Mouse (Mus musculus) splenic B cell, adult 2 months (primary cell): ENCODE data around the gene Lpp.

Experiments used
- DNase-seq: peaks from one replicate; pipeline ENCODE4 v3.0.0-alpha.2; 2011; ENCODE audit warnings: low read depth, low spot score
- H3K27me3 ChIP-seq: 2 replicates; pipeline ENCODE4 v1.6.1; 2012; ENCODE audit warnings: mild to moderate bottlenecking, low read length, moderate library complexity, mixed read lengths; ENCODE audit not compliant: control insufficient read depth, poor library complexity, insufficient read depth, severe bottlenecking
- H3K36me3 ChIP-seq: 2 replicates; pipeline ENCODE4 v1.6.1; 2012; ENCODE audit warnings: mild to moderate bottlenecking, low read length, moderate library complexity, mixed read lengths; ENCODE audit not compliant: control insufficient read depth, poor library complexity, insufficient read depth, severe bottlenecking

The Lpp gene

GRCm38 (mm10) chr16:24420603-24421120, 27.4 kb downstream of the Lpp start:
- no peaks in the 10 kb centered on the region for H3K36me3 ChIP-seq
- no peak for DNase-seq
- H3K27me3 ChIP-seq: no peaks in the 10 kb centered on the region

GRCm38 (mm10) chr16:24421687-24422418, 28.5 kb downstream of the Lpp start:
- no peak for DNase-seq
- Histone ChIP-seq H3K27me3 (no peaks in the 10 kb centered on the region), H3K36me3 (no peaks in the 10 kb centered on the region)

DNA sequence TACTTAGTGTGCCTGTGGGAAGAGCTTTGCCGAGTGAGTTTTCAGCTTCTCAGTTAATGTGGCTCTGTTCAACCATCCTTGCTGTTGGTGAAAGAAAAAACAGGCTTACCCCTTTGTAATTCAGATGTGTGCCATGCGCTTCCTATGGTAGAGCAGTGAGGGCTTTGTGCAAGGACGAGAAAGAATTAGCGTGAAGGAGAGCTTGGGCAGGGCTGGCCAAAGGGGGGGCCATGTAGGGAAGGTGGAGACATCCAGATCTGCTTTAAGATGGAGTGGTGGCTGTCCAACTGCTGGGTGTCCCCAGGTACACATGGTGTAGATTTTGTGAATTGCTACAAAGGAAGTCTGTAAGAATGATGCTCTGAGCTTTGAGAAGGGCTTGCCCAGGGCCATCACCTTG, 29.9 kb downstream of the Lpp start:
- DNase-seq: no peak
- Histone ChIP-seq H3K36me3 (no peaks in the 10 kb centered on the region), H3K27me3 (no peaks in the 10 kb centered on the region)

- DNase-seq: no peak
- H3K27me3 ChIP-seq: no peaks in the 10 kb centered on the region
- no peaks in the 10 kb centered on the region for H3K36me3 ChIP-seq
These were observed 30.4 kb downstream of the Lpp start for GRCm38 (mm10) chr16:24423751-24424150.

GRCm38 (mm10) chr16:24424356-24424977, 31.2 kb downstream of the Lpp start:
- DNase-seq: no peak
- Histone ChIP-seq H3K27me3 (no peaks in the 10 kb centered on the region), H3K36me3 (no peaks in the 10 kb centered on the region)

DNA sequence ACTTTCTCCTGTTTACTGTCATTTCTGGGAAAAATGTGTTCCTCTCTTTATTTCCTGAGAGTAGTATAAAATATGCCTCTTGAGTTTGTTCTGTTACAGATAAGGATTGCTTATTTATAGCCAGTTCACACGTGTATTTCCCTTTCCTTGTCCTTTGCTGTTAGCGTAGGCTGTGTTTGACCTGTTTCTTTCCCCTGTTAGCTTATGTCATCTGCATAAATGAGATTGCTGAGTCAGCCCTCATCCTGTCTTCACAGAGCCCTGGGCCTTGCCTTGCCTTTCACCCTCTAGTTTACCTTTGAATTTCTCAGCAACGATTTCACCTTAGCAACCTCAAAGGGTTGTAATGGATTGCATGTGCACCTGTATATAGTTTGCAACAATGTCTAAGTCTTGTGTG, 32.5 kb downstream of the Lpp start:
- H3K36me3 ChIP-seq: no peaks in the 10 kb centered on the region
- no peaks in the 10 kb centered on the region for H3K27me3 ChIP-seq
- no peak for DNase-seq

- Histone ChIP-seq H3K36me3 (no peaks in the 10 kb centered on the region), H3K27me3 (no peaks in the 10 kb centered on the region)
- DNase-seq: no peak
These were observed 34.3 kb downstream of the Lpp start for GRCm38 (mm10) chr16:24427606-24428005.

DNA sequence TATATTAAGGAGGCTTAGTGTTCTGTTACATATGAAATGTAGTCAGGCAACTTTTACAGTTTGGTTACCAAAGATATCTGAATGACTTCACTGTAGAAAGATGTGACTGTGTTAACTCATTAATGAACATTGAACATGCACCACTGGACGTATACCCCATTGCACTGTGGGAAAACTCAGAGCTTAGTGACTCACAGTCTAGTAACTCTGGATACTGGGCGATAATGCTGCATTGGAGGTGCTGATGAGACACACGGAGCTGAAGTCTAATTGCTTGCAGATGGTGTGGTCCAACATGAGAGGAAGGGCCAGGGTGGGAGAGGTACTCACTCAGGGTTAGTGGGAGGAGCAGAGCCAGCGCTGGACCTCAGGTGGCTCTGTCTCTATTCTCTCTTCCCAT, 34.7 kb downstream of the Lpp start:
- Histone ChIP-seq H3K27me3 (no peaks in the 10 kb centered on the region), H3K36me3 (no peaks in the 10 kb centered on the region)
- DNase-seq: no peak

DNA sequence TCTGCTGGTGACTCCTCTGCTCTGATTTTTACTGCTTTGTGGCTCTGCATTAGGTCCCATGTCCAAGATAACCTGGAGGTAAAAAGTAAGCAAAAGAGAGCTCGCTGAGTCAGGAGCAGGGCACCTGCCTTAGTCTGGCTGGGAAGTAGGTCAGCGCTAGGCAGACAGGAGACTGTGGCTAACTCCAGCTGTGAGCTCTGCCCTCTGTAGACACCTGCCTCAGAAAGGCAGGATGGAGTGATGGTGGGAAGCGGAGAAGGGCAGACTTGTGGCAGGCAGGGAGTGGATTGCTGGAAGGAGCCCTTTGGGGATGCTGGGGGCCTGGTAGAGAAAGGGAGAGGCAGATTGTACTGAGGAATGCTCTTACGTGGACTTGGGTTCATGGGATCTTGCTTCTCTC, 35.4 kb downstream of the Lpp start:
- Histone ChIP-seq H3K27me3 (no peaks in the 10 kb centered on the region), H3K36me3 (no peaks in the 10 kb centered on the region)
- no peak for DNase-seq

GRCm38 (mm10) chr16:24429691-24430090, 36.4 kb downstream of the Lpp start:
- no peak for DNase-seq
- Histone ChIP-seq H3K27me3 (no peaks in the 10 kb centered on the region), H3K36me3 (no peaks in the 10 kb centered on the region)

GRCm38 (mm10) chr16:24431808-24432207, 38.5 kb downstream of the Lpp start:
- Histone ChIP-seq H3K27me3 (no peaks in the 10 kb centered on the region), H3K36me3 (no peaks in the 10 kb centered on the region)
- DNase-seq: no peak

DNA sequence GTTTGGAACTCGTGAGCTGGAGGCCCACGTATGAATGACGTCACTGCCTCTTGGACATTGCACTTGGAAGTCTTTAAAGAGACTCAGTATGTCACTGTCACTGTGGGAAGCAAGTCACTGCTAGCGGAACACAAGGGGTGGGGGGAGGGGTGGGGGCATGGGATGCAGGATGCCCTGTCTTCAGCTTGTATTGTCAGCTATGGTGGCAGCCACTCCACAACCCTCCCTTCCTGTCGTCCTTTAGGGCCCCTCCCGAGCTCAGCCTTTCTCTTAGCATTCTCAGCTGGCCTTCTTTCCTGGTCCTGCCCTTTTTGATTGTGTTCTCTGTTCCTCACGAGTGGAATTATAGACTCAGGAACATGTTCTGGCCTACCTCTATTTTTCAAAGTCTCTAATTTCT, 40.3 kb downstream of the Lpp start:
- no peak for DNase-seq
- Histone ChIP-seq H3K36me3 (no peaks in the 10 kb centered on the region), H3K27me3 (no peaks in the 10 kb centered on the region)

GRCm38 (mm10) chr16:24434026-24434425, 40.7 kb downstream of the Lpp start:
- Histone ChIP-seq H3K36me3 (no peaks in the 10 kb centered on the region), H3K27me3 (no peaks in the 10 kb centered on the region)
- DNase-seq: no peak

DNA sequence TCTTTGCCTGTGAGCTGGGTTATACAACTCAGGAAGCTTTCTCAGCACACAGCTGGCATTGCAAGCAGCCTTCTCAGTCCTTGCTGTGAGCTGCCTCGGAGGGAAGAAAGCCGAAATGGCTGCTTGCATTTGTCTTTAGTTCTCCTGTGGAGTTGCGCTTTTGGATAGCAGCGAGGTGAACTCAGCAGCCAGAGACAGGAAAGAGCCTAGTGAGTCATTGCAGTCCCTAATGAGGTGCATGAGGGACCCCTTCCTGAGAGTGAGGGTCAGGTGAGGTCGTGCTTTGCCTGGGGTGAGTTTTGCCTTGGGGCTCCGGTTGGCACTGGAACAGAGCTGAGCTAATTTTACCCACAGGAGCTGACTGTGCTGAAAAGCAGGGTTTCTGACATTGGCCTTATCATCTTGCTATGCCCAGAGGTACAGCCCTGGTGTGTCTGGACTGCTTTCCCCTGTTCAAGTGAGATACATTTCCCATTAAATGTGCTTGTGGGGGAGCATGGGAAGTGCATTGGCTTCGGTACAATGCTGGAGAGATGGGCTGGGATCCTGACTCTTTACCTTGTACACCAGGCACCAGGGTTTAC, 41.3 kb downstream of the Lpp start:
- H3K27me3 ChIP-seq: no peaks in the 10 kb centered on the region
- no peak for DNase-seq
- H3K36me3 ChIP-seq: no peaks in the 10 kb centered on the region

- peak; percentile 53 for DNase-seq
- H3K27me3 ChIP-seq: no peaks in the 10 kb centered on the region
These were observed 41.8 kb downstream of the Lpp start for GRCm38 (mm10) chr16:24435115-24435553.

More at GRCm38 (mm10) chr16:24435115-24435553, 41.8 kb downstream of the Lpp start:
- H3K36me3 ChIP-seq: no peaks in the 10 kb centered on the region
